Mouse (Mus musculus): ENCODE data around the gene Shoc2.

Gene Shoc2

GRCm38 (mm10) chr19:54035100-54035499 lies 91.0 kb downstream of the Shoc2 start:
- DNase-seq (ENCODE audit: low spot score): no peak

GRCm38 (mm10) chr19:54039441-54039840 lies 95.3 kb downstream of the Shoc2 start:
- DNase-seq (ENCODE audit: low spot score): no peak

- DNase-seq (ENCODE audit: low spot score): no peak
Observed at GRCm38 (mm10) chr19:54040356-54041028, 96.4 kb downstream of the Shoc2 start.

- no peak for DNase-seq (ENCODE audit: low spot score)
Observed at GRCm38 (mm10) chr19:54041029-54041367, 96.9 kb downstream of the Shoc2 start.

GRCm38 (mm10) chr19:54043851-54044250 lies 99.7 kb downstream of the Shoc2 start, which contains the start of gene Adra2a:
Gene Adra2a (plus strand): TSS chr19:54044151.
- no peak for DNase-seq (ENCODE audit: low spot score)

GRCm38 (mm10) chr19:54044507-54045371 lies 100.6 kb downstream of the Shoc2 start:
- DNase-seq (ENCODE audit: low spot score): no peak

- DNase-seq (ENCODE audit: low spot score): no peak
Observed at GRCm38 (mm10) chr19:54045412-54045811, 101.3 kb downstream of the Shoc2 start.

- DNase-seq (ENCODE audit: low spot score): no peak
Observed at GRCm38 (mm10) chr19:54045931-54046683, 102.0 kb downstream of the Shoc2 start.

GRCm38 (mm10) chr19:54046684-54047070 lies 102.6 kb downstream of the Shoc2 start:
- DNase-seq (ENCODE audit: low spot score): no peak

- no peak for DNase-seq (ENCODE audit: low spot score)
Observed at GRCm38 (mm10) chr19:54047386-54048050, 103.4 kb downstream of the Shoc2 start.

GRCm38 (mm10) chr19:54048161-54048885 lies 104.2 kb downstream of the Shoc2 start:
- DNase-seq (ENCODE audit: low spot score): no peak

- no peak for DNase-seq (ENCODE audit: low spot score)
Observed at GRCm38 (mm10) chr19:54051651-54052050, 107.5 kb downstream of the Shoc2 start.

GRCm38 (mm10) chr19:54055845-54056244 lies 111.7 kb downstream of the Shoc2 start:
- no peak for DNase-seq (ENCODE audit: low spot score)

- DNase-seq (ENCODE audit: low spot score): no peak
Observed at GRCm38 (mm10) chr19:54068447-54068846, 124.3 kb downstream of the Shoc2 start.

GRCm38 (mm10) chr19:54070521-54070920 lies 126.4 kb downstream of the Shoc2 start:
- no peak for DNase-seq (ENCODE audit: low spot score)

- DNase-seq (ENCODE audit: low spot score): no peak
Observed at GRCm38 (mm10) chr19:54072233-54072800, 128.2 kb downstream of the Shoc2 start.

- DNase-seq (ENCODE audit: low spot score): no peak
Observed at GRCm38 (mm10) chr19:54076362-54077349, 132.6 kb downstream of the Shoc2 start.

GRCm38 (mm10) chr19:54081303-54081702 lies 137.2 kb downstream of the Shoc2 start:
- no peak for DNase-seq (ENCODE audit: low spot score)

- no peak for DNase-seq (ENCODE audit: low spot score)
Observed at GRCm38 (mm10) chr19:54081716-54082165, 137.6 kb downstream of the Shoc2 start.
